Mouse (Mus musculus) heart, embryonic 14.5 days (tissue): ENCODE results near the gene Fbxl7. TPM values are rescaled to one million over a fixed set of nuclear protein-coding genes. Genes with fewer than 3 reads are reported as not detected.

Experiments used
- ATAC-seq: fragments of 200-750 bp; cut with Nextera tagmentation; 2 replicates; pipeline ENCODE4 v1.8.0; 2017; ENCODE audit warnings: low read depth, moderate TSS enrichment; ENCODE audit not compliant: insufficient number of reproducible peaks, insufficient read depth, low FRiP score
- H3K27ac ChIP-seq, 2 experiments: fragments of 200-500 bp in 1 of 2; fragments of 300-500 bp in 1 of 2; sonication (generic) in 1 of 2; replicated peaks in 1 of 2; 2 replicates each; pipeline ENCODE4 v1.5.1; 2012 to 2014; ENCODE audit warnings: low read depth in 2 of 2, low read length in 2 of 2, control low read depth in 1 of 2, mild to moderate bottlenecking in 1 of 2, mixed read lengths in 1 of 2; ENCODE audit not compliant: control insufficient read depth in 1 of 2, insufficient read depth in 1 of 2
- H3K27me3 ChIP-seq: fragments of 300-500 bp; sonication (generic); 2 replicates; pipeline ENCODE4 v1.6.1; 2014; ENCODE audit warnings: mild to moderate bottlenecking, low read length, control low read depth; ENCODE audit not compliant: control insufficient read depth, insufficient read depth
- H3K36me3 ChIP-seq: fragments of 300-500 bp; sonication (generic); 2 replicates; pipeline ENCODE4 v1.6.1; 2014; ENCODE audit warnings: mild to moderate bottlenecking, control low read depth, low read length, mixed read lengths; ENCODE audit not compliant: control insufficient read depth, insufficient read depth
- H3K4me1 ChIP-seq, 2 experiments: fragments of 200-500 bp in 1 of 2; fragments of 300-500 bp in 1 of 2; sonication (generic) in 1 of 2; 2 replicates each; pipeline ENCODE4 v1.6.1; 2012 to 2014; ENCODE audit warnings: low read length in 2 of 2, control low read depth in 1 of 2, mixed read lengths in 1 of 2; ENCODE audit not compliant: control insufficient read depth in 2 of 2, insufficient read depth in 2 of 2
- H3K4me2 ChIP-seq: fragments of 300-500 bp; sonication (generic); 2 replicates; pipeline ENCODE4 v1.6.1; 2014; ENCODE audit warnings: mild to moderate bottlenecking, low read length
- H3K4me3 ChIP-seq, 2 experiments: fragments of 200-500 bp in 1 of 2; fragments of 300-500 bp in 1 of 2; sonication (generic) in 1 of 2; 2 replicates each; pipeline ENCODE4 v1.5.1; 2012 to 2014; ENCODE audit warnings: low read length in 2 of 2, mild to moderate bottlenecking in 2 of 2, control low read depth in 1 of 2, low read depth in 1 of 2, moderate library complexity in 1 of 2; ENCODE audit not compliant: control insufficient read depth in 1 of 2, insufficient read depth in 1 of 2
- H3K9ac ChIP-seq: fragments of 300-500 bp; sonication (generic); 2 replicates; pipeline ENCODE4 v1.6.1; 2014; ENCODE audit warnings: mild to moderate bottlenecking, low read length
- H3K9me3 ChIP-seq: fragments of 300-500 bp; sonication (generic); 2 replicates; pipeline ENCODE4 v1.6.1; 2016; ENCODE audit warnings: low read length, control low read depth; ENCODE audit not compliant: control insufficient read depth
- WGBS: fragments of 180-500 bp; shearing (Covaris S2); extraction: QIAGEN DNeasy Blood & Tissue Kit; methylation state at CpG from one replicate; pipeline ENCODE4 v1.1.7; 2014; 5-methylcytosine and 5-hydroxymethylcytosine counted together
- polyA plus RNA-seq: library from polyadenylated mRNA; unstranded; fragments of >200 nt; fragmentation: Nextera tagmentation; extraction: Ambion mirVana; gene quantifications from 2 replicates; pipeline ENCODE4 v1.2.1, GENCODE M21; 2014

Gene Fbxl7
- polyA plus RNA-seq, 1 experiment from 2014 or later, result 12.6 TPM

GRCm38 (mm10) chr15:26862173-26862572 lies 33.2 kb downstream of the Fbxl7 start:
- 60% methylated on average over 2 of the region's 2 CpGs for WGBS
- no peak overlapping the region for H3K4me3 ChIP-seq
- H3K4me1 ChIP-seq, result no peaks in the 10 kb centered on the region
- H3K36me3 ChIP-seq, result no peaks in the 10 kb centered on the region
- no peak overlapping the region for H3K9ac ChIP-seq
- no peak overlapping the region for H3K27ac ChIP-seq
- no peaks in the 10 kb centered on the region for H3K27me3 ChIP-seq
- no peaks in the 10 kb centered on the region for H3K9me3 ChIP-seq
- no peak overlapping the region for H3K4me2 ChIP-seq
- ATAC-seq, result no peak

- Histone ChIP-seq H3K27ac (no peak overlapping the region), H3K4me3 (no peak overlapping the region), H3K9ac (no peak overlapping the region), H3K36me3 (no peaks in the 10 kb centered on the region), H3K9me3 (no peaks in the 10 kb centered on the region), H3K4me2 (no peak overlapping the region), H3K4me1 (no peaks in the 10 kb centered on the region), H3K27me3 (no peaks in the 10 kb centered on the region)
- 57% methylated on average over 1 of the region's 1 CpGs for WGBS
- ATAC-seq, result no peak
These were observed 45.8 kb downstream of the Fbxl7 start for GRCm38 (mm10) chr15:26849626-26850025.

- H3K9ac ChIP-seq, result no peak overlapping the region
- H3K27ac ChIP-seq, result no peak overlapping the region
- H3K4me1 ChIP-seq, result no peaks in the 10 kb centered on the region
- H3K4me2 ChIP-seq, result no peak overlapping the region
- no peaks in the 10 kb centered on the region for H3K36me3 ChIP-seq
- no peaks in the 10 kb centered on the region for H3K27me3 ChIP-seq
- ATAC-seq, result no peak
- no peaks in the 10 kb centered on the region for H3K9me3 ChIP-seq
- no peak overlapping the region for H3K4me3 ChIP-seq
- 77% methylated on average over 6 of the region's 6 CpGs for WGBS
These were observed 53.2 kb downstream of the Fbxl7 start for GRCm38 (mm10) chr15:26842216-26842615.

GRCm38 (mm10) chr15:26838386-26838785 lies 57.0 kb downstream of the Fbxl7 start:
- H3K27ac ChIP-seq, result no peak overlapping the region
- peaks cover 0 to 5% of the 10 kb centered on the region in 2 experiments; a peak in 3 of 4 replicates for H3K4me1 ChIP-seq
- H3K4me3 ChIP-seq, result no peak overlapping the region
- WGBS, result 79% methylated on average over 1 of the region's 1 CpGs
- no peaks in the 10 kb centered on the region for H3K27me3 ChIP-seq
- no peak for ATAC-seq
- no peaks in the 10 kb centered on the region for H3K9me3 ChIP-seq
- no peak overlapping the region for H3K9ac ChIP-seq
- no peak overlapping the region for H3K4me2 ChIP-seq
- no peaks in the 10 kb centered on the region for H3K36me3 ChIP-seq

GRCm38 (mm10) chr15:26837200-26837599 lies 58.2 kb downstream of the Fbxl7 start:
- H3K4me3 ChIP-seq, result no peak overlapping the region
- H3K36me3 ChIP-seq, result no peaks in the 10 kb centered on the region
- WGBS, result 78% methylated on average over 3 of the region's 3 CpGs
- ATAC-seq, result no peak
- H3K4me1 ChIP-seq, result peaks cover 0 to 5% of the 10 kb centered on the region in 2 experiments; a peak in 3 of 4 replicates
- no peaks in the 10 kb centered on the region for H3K9me3 ChIP-seq
- no peak overlapping the region for H3K27ac ChIP-seq
- H3K27me3 ChIP-seq, result no peaks in the 10 kb centered on the region
- H3K9ac ChIP-seq, result no peak overlapping the region
- H3K4me2 ChIP-seq, result no peak overlapping the region

- H3K9me3 ChIP-seq, result no peaks in the 10 kb centered on the region
- H3K4me2 ChIP-seq, result no peak overlapping the region
- no peaks in the 10 kb centered on the region for H3K36me3 ChIP-seq
- H3K27me3 ChIP-seq, result no peaks in the 10 kb centered on the region
- H3K27ac ChIP-seq, result 0 out of 4 replicates have a peak overlapping the region, but pooled peaks of 1 of the 2 experiments have one; percentile 7
- H3K4me1 ChIP-seq, result peaks cover 0 to 9% of the 10 kb centered on the region in 2 experiments; a peak in 3 of 4 replicates
- ATAC-seq, result 0 out of 2 replicates have a peak, but pooled peaks have one; percentile 54
- H3K4me3 ChIP-seq, result no peak overlapping the region
- WGBS, result 43% methylated on average over 5 of the region's 5 CpGs
- no peak overlapping the region for H3K9ac ChIP-seq
These were observed 61.0 kb downstream of the Fbxl7 start for GRCm38 (mm10) chr15:26834415-26834814.

GRCm38 (mm10) chr15:26831141-26831540 lies 64.2 kb downstream of the Fbxl7 start:
- no peak for ATAC-seq
- Histone ChIP-seq H3K27me3 (no peaks in the 10 kb centered on the region), H3K36me3 (no peaks in the 10 kb centered on the region), H3K4me2 (no peak overlapping the region), H3K4me1 (peaks cover 0 to 9% of the 10 kb centered on the region in 2 experiments; a peak in 3 of 4 replicates), H3K9ac (no peak overlapping the region), H3K27ac (no peak overlapping the region), H3K9me3 (no peaks in the 10 kb centered on the region), H3K4me3 (no peak overlapping the region)
- WGBS, result 89% methylated on average over 4 of the region's 4 CpGs

GRCm38 (mm10) chr15:26816931-26817330 lies 78.4 kb downstream of the Fbxl7 start:
- no peak for ATAC-seq
- Histone ChIP-seq H3K27ac (no peak overlapping the region), H3K27me3 (no peaks in the 10 kb centered on the region), H3K9me3 (no peaks in the 10 kb centered on the region), H3K4me3 (no peak overlapping the region), H3K9ac (no peak overlapping the region), H3K4me2 (no peak overlapping the region), H3K4me1 (no peaks in the 10 kb centered on the region), H3K36me3 (no peaks in the 10 kb centered on the region)
- WGBS, result 93% methylated on average over 1 of the region's 1 CpGs
